Mouse (Mus musculus): ENCODE measurements around the gene Ttll7.

- TF ChIP-seq CTCF (conservative IDR thresholded peaks at IDR 0.05; ENCODE audit: low read length) (no peak), NANOG (IDR thresholded peaks at IDR 0.05; ENCODE audit: borderline replicate concordance, low read length) (no peak)
Observed at GRCm38 (mm10) chr3:146928141-146928540, 76.0 kb downstream of the Ttll7 start.
